Mouse (Mus musculus): ENCODE measurements around the gene S1pr5.

- TF ChIP-seq CTCF (IDR thresholded peaks at IDR 0.05; ENCODE audit: low read depth, low read length), result no peak
- TF ChIP-seq POLR2A (IDR thresholded peaks at IDR 0.05; ENCODE audit: borderline replicate concordance, low read depth, low read length), result no peak
Measured at GRCm38 (mm10) chr9:21216050-21216841, 32.0 kb downstream of the S1pr5 start.

Data from bone marrow macrophage, adult 2 months (primary cell).